Mouse (Mus musculus) right cerebral cortex, adult 2 months (tissue): ENCODE measurements at regions not wholly inside any gene's neighbourhood (a gene's known extent, or its start where the extent isn't known, plus 50 kb on each side); places are given as distances from the start of the nearest gene placed in this dataset.
A peak's percentile ranks its signal among the peaks of the same experiment; 100 is the strongest.

Experiments
- DNase-seq, 2 experiments: peaks; one replicate each; pipeline ENCODE4 v3.0.0; 2021 to 2022; ENCODE audit warnings: low spot score in 2 of 2

- no peak for DNase-seq
Observed at GRCm38 (mm10) chr16:95892356-95892755, 98.4 kb downstream of the Psmg1 start.

GRCm38 (mm10) chr16:95886131-95886530 is 104.6 kb downstream of the Psmg1 start:
- no peak for DNase-seq

GRCm38 (mm10) chr16:95873297-95873696 is 117.5 kb downstream of the Psmg1 start:
- DNase-seq, result no peak

- DNase-seq, result no peak
Observed at GRCm38 (mm10) chr16:95872436-95872835, 118.3 kb downstream of the Psmg1 start.

GRCm38 (mm10) chr16:95870291-95870690 is 120.5 kb downstream of the Psmg1 start:
- no peak for DNase-seq

- DNase-seq, result no peak
Observed at GRCm38 (mm10) chr16:95869501-95869900, 121.3 kb downstream of the Psmg1 start.

- DNase-seq, result no peak
Observed at GRCm38 (mm10) chr16:95868896-95869295, 121.9 kb downstream of the Psmg1 start.

- no peak for DNase-seq
Observed at GRCm38 (mm10) chr16:95867516-95867915, 123.2 kb downstream of the Psmg1 start.

GRCm38 (mm10) chr16:95866866-95867420 is 123.8 kb downstream of the Psmg1 start:
- no peak for DNase-seq

- DNase-seq, result no peak
Observed at GRCm38 (mm10) chr16:95865603-95866002, 125.2 kb downstream of the Psmg1 start.

- DNase-seq, result no peak
Observed at GRCm38 (mm10) chr16:95864646-95865045, 126.1 kb downstream of the Psmg1 start.

GRCm38 (mm10) chr16:95864106-95864505 is 126.7 kb downstream of the Psmg1 start:
- no peak for DNase-seq

- DNase-seq, result no peak
Observed at GRCm38 (mm10) chr16:95863565-95863964, 127.2 kb downstream of the Psmg1 start.

- DNase-seq, result no peak
Observed at GRCm38 (mm10) chr16:95862621-95863020, 128.1 kb downstream of the Psmg1 start.

- DNase-seq, result no peak
Observed at GRCm38 (mm10) chr16:95861231-95861690, 129.5 kb downstream of the Psmg1 start.

GRCm38 (mm10) chr16:95860810-95861209 is 129.9 kb downstream of the Psmg1 start:
- DNase-seq, result no peak

- DNase-seq, result no peak
Observed at GRCm38 (mm10) chr16:95860111-95860510, 130.6 kb downstream of the Psmg1 start.

- no peak for DNase-seq
Observed at GRCm38 (mm10) chr16:95857403-95857802, 133.4 kb downstream of the Psmg1 start.

- DNase-seq, result peak in 1 of 2 experiments; percentile 18
Observed at GRCm38 (mm10) chr16:95855230-95855629, 135.5 kb downstream of the Psmg1 start.

GRCm38 (mm10) chr16:95851907-95852306 is 138.9 kb downstream of the Psmg1 start:
- DNase-seq, result no peak

- no peak for DNase-seq
Observed at GRCm38 (mm10) chr16:95848555-95849082, 142.1 kb downstream of the Psmg1 start.

GRCm38 (mm10) chr16:95847765-95848483 is 142.8 kb downstream of the Psmg1 start:
- DNase-seq, result peak in 1 of 2 experiments; percentile 26

GRCm38 (mm10) chr16:95845323-95845860 is 143.5 kb downstream of the Ets2 start:
- no peak for DNase-seq
